Mouse (Mus musculus) erythroblast, embryonic 14.5 days (primary cell): ENCODE measurements around the gene Tmc6. TPM values are rescaled to one million over a fixed set of nuclear protein-coding genes. Genes with fewer than 3 reads are reported as not detected.

Experiments used
- H3K27me3 ChIP-seq: 2 replicates; pipeline ENCODE4 v1.6.1; 2012; ENCODE audit warnings: inconsistent platforms; ENCODE audit not compliant: control insufficient read depth
- H3K36me3 ChIP-seq: 2 replicates; pipeline ENCODE4 v1.6.1; 2012; ENCODE audit warnings: mild to moderate bottlenecking, inconsistent platforms; ENCODE audit not compliant: control insufficient read depth
- H3K4me1 ChIP-seq: 2 replicates; pipeline ENCODE4 v1.6.1; 2012; ENCODE audit warnings: inconsistent platforms; ENCODE audit not compliant: control insufficient read depth
- H3K4me3 ChIP-seq: replicated peaks from 2 replicates; pipeline ENCODE3; 2012; ENCODE audit warnings: moderate library complexity, mild to moderate bottlenecking, inconsistent platforms
- H3K9me3 ChIP-seq: 2 replicates; pipeline ENCODE4 v1.6.1; 2012; ENCODE audit warnings: low read length, inconsistent platforms, mixed read lengths; ENCODE audit not compliant: control insufficient read depth
- GATA1 ChIP-seq: IDR thresholded peaks from 2 replicates; pipeline ENCODE4 v1.6.1; 2012; ENCODE audit warnings: low read length, inconsistent platforms, mixed read lengths
- TAL1 ChIP-seq: IDR thresholded peaks from 3 replicates; pipeline ENCODE4 v1.6.1; 2012; ENCODE audit warnings: low read length, inconsistent platforms, mixed read lengths
- polyA plus RNA-seq: library from polyadenylated mRNA; stranded (reverse); fragments of >175 nt; gene quantifications from 2 replicates; pipeline ENCODE4 v1.2.3, GENCODE M21; 2012

The Tmc6 gene
- polyA plus RNA-seq, 1 experiment, result 61.5 TPM

DNA sequence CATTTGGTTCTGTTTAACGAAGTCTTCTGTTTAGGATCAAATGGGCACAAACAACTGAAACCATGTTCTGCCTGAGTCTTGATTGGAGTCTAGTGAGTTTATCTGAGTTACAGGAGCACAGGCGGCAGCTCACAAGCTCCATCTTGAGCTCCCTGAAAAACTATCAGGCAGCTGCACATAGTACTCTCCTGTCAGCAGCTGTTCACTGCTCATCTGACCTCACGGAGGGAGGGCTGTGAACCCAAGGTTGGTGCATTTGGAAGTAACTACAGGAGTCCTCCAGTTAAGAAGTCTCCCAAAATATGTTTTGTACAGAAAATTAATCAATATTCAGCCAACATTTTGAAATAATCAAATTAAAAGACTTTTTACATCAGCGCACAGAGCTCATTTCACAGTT lies 33.4 kb downstream of the Tmc6 start:
- TF ChIP-seq TAL1 (no peak), GATA1 (no peak)
- Histone ChIP-seq H3K4me1 (peaks cover 6% of the 10 kb centered on the region; the same call in 1 of the 2 replicates), H3K27me3 (no peaks in the 10 kb centered on the region), H3K9me3 (no peaks in the 10 kb centered on the region), H3K4me3 (no peak overlapping the region), H3K36me3 (peaks cover 81% of the 10 kb centered on the region)

DNA sequence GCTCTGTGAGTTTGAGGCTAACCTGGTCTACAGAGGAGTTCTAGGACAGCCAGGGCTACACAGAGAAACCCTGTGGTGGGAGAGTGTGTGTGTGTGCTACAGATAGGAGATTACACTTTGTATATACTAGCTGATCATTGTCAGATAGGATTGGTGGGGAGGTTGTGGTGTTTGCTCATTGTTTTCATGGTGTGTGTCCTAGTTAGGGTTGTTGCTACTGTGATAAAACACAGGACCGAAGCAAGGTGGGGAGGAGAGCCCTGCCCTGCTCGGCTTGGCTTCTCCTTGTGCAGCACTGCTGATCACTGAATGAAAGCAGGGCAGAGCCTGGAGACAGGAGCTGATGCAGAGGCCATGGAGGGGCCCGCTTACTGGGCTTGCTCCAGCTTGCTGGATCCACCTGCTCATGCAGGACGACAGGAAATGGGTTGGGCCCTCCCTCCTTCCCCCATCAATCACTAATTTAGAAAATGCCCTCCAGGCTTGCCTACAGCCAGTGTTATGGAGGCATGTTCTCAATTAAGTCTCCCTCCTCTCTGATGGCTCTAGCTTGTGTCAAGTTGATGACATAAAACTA lies 38.5 kb downstream of the Tmc6 start:
- no peaks in the 10 kb centered on the region for H3K27me3 ChIP-seq
- TF ChIP-seq GATA1 (no peak), TAL1 (no peak)
- H3K36me3 ChIP-seq, result peaks cover 92% of the 10 kb centered on the region
- peaks cover 11% of the 10 kb centered on the region for H3K4me1 ChIP-seq
- H3K9me3 ChIP-seq, result no peaks in the 10 kb centered on the region
- H3K4me3 ChIP-seq, result no peak overlapping the region

GRCm38 (mm10) chr11:117742715-117743114 lies 39.3 kb downstream of the Tmc6 start:
- TF ChIP-seq GATA1 (no peak), TAL1 (no peak)
- no peak overlapping the region for H3K4me3 ChIP-seq
- H3K27me3 ChIP-seq, result no peaks in the 10 kb centered on the region
- no peaks in the 10 kb centered on the region for H3K9me3 ChIP-seq
- H3K4me1 ChIP-seq, result peaks cover 8% of the 10 kb centered on the region
- H3K36me3 ChIP-seq, result peaks cover 90% of the 10 kb centered on the region

DNA sequence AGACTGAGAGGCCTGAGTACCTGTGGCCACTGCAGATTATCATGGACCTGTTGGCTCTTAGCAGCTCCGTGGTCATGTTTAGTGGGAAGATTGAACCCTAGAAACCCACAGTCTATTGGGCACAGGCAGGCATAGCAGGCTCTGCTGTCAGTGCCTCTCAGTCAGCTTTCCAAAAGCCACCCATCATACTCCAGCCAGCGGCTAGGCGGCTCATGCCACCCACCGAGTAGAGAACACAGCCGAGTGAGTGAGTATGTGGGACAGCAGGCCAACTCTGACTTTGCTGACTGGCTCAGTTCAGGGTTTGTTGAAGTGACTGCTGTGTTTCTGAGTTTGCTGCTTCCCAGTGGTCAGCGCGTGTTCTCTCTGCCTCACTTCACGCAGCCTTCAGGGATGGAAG lies 39.8 kb downstream of the Tmc6 start:
- H3K27me3 ChIP-seq, result no peaks in the 10 kb centered on the region
- peaks cover 89% of the 10 kb centered on the region for H3K36me3 ChIP-seq
- H3K4me1 ChIP-seq, result peaks cover 8% of the 10 kb centered on the region
- H3K9me3 ChIP-seq, result no peaks in the 10 kb centered on the region
- H3K4me3 ChIP-seq, result no peak overlapping the region
- TF ChIP-seq GATA1 (no peak), TAL1 (no peak)

- Histone ChIP-seq H3K9me3 (no peaks in the 10 kb centered on the region), H3K27me3 (no peaks in the 10 kb centered on the region), H3K4me3 (no peak overlapping the region), H3K36me3 (peaks cover 88% of the 10 kb centered on the region), H3K4me1 (peaks cover 8% of the 10 kb centered on the region)
- TF ChIP-seq GATA1 (no peak), TAL1 (no peak)
Measured at GRCm38 (mm10) chr11:117741128-117741527, 40.9 kb downstream of the Tmc6 start.

DNA sequence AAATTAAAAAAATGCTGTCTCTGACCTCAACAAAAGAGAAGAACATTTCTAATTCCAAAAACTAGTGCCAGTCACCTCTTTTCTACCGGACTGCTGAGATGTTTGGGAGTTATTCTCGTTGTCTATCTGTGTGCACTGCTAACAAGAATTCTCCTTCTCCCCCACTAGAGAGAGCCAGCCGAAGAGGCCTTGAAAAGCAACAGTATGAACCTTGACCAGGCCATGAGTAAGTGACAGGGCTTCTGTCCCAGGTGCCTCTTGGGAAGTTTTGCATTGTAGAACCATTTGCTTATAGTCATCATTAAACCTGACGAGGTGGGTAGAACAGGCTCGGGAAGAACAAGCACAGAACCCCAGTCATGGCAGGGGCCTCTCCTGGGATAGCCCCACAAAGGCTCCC lies 43.9 kb downstream of the Tmc6 start:
- TF ChIP-seq TAL1 (no peak), GATA1 (no peak)
- H3K9me3 ChIP-seq, result no peaks in the 10 kb centered on the region
- H3K27me3 ChIP-seq, result no peaks in the 10 kb centered on the region
- peaks cover 79% of the 10 kb centered on the region for H3K36me3 ChIP-seq
- H3K4me1 ChIP-seq, result peaks cover 2% of the 10 kb centered on the region
- H3K4me3 ChIP-seq, result no peak overlapping the region

GRCm38 (mm10) chr11:117736037-117736689 lies 45.8 kb downstream of the Tmc6 start:
- Histone ChIP-seq H3K27me3 (no peaks in the 10 kb centered on the region), H3K4me1 (no peaks in the 10 kb centered on the region; the same call in 1 of the 2 replicates), H3K36me3 (peaks cover 64% of the 10 kb centered on the region), H3K9me3 (no peaks in the 10 kb centered on the region), H3K4me3 (no peak overlapping the region)
- TF ChIP-seq TAL1 (no peak), GATA1 (no peak)

DNA sequence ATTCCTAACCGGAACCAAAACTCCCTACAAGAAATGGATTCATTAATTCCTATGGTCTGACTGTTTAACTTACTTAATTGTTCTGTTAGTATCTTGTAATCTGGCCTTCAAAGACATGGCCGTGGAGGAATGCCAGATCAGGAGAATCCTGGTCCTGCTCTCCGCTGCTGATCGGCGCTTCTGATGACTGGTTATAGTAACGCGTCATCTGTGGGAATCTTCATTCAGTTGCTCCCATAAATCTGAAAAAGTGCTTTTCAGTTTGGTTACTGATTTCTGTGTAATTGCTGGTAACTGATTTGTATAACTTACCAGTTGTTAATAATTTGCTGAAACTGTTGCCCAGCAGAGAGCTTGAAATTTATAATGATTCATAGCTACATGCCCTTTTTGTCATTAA lies 50.5 kb downstream of the Tmc6 start:
- no peaks in the 10 kb centered on the region for H3K9me3 ChIP-seq
- no peak overlapping the region for H3K4me3 ChIP-seq
- TF ChIP-seq GATA1, result no peak
- no peak for TF ChIP-seq TAL1
- H3K4me1 ChIP-seq, result no peaks in the 10 kb centered on the region; the same call in 1 of the 2 replicates
- no peaks in the 10 kb centered on the region for H3K27me3 ChIP-seq
- H3K36me3 ChIP-seq, result peaks cover 26% of the 10 kb centered on the region

DNA sequence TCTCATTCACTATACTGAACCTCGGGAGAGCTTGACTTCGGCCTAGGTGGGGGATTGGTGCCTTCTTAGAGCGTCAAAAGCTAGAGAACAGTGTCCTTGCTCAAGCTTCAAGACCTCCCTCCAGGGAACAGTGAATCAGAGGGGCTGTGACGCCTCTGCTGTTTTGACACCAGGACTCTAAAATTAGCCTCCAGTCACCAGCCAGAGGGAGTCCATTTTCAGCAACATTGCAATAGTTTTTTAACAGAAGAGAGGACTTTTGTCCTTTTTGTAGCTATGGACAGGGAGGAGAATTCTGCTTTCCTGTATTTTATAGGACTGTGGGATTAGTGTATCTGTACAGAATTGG lies 51.5 kb downstream of the Tmc6 start:
- H3K36me3 ChIP-seq, result peaks cover 18% of the 10 kb centered on the region
- H3K27me3 ChIP-seq, result no peaks in the 10 kb centered on the region
- no peak for TF ChIP-seq GATA1
- no peak for TF ChIP-seq TAL1
- H3K4me3 ChIP-seq, result no peak overlapping the region
- H3K4me1 ChIP-seq, result no peaks in the 10 kb centered on the region; the same call in 1 of the 2 replicates
- H3K9me3 ChIP-seq, result no peaks in the 10 kb centered on the region
